Mouse (Mus musculus): ENCODE results near the gene Clybl.

DNA sequence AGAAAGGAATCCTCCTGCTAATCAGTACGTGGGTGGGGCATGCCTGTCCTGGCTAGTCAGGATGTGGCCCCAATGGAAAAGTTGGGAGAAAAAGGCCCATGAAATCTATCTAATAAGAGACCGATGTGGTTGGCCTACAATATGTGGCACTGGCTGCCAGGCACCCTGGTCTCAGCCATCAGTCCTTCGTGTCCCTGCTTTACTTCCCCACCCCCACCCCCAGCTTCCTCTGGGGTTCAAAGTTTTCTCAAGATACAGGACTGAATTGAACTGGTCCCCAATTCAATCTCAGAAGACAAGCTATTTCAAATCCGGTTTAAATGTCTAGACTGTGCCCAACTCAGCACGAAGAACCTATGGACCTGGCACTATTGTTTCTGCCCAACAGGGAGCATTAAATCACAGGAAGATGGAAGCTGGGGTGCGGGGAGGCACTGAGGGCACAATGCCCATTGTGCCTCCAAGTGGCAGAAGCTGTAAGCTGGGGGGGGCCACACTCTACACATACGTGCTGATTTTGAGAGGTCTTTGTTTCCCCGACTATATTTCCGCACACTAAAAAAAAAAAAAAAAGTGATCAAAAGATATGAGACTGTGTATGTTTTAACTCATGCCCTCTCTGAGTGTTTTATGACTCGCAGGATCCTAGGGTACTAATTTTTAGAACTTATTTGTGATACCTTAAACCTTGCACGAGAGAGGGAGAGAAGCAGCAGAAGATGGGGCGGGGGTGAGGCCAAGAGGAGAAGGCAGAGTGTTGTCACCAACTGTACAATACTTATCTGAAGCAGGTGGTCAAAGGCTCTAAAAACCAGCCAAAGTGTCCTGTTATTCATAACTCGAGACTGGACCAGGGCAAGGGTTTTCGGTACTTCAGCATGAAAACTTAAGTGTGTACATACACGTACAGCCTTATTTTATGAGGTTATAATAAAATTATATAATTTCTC lies 199.7 kb downstream of the Clybl start:
- TF ChIP-seq CTCF (IDR thresholded peaks at IDR 0.05; ENCODE audit: control insufficient read depth, insufficient read depth, low read length) (no peak), POLR2A (IDR thresholded peaks at IDR 0.05; ENCODE audit: borderline replicate concordance, control insufficient read depth, low read depth, low read length) (no peak)
